Mouse (Mus musculus) heart, postnatal 0 days (tissue): Measurements from ENCODE around the gene Med13l.

ENCODE experiments used
- CTCF ChIP-seq: IDR thresholded peaks from 2 replicates; pipeline ENCODE4 v1.5.1; 2016; ENCODE audit warnings: antibody characterized with exemption, control low read depth, low read depth
- EP300 ChIP-seq: IDR thresholded peaks from 2 replicates; pipeline ENCODE4 v1.6.1; 2016; ENCODE audit warnings: antibody characterized with exemption, low read depth

GRCm38 (mm10) chr5:118797811-118798210, 237.3 kb downstream of the Med13l start:
- TF ChIP-seq CTCF (no peak), EP300 (no peak)
